Mouse (Mus musculus) hindbrain, embryonic 12.5 days (tissue): Measurements from ENCODE around the gene Atp2b2. TPM values are rescaled to one million over a fixed set of nuclear protein-coding genes. Genes with fewer than 3 reads are reported as not detected.

Experiments
- ATAC-seq: fragments of 200-750 bp; cut with Nextera tagmentation; 2 replicates; pipeline ENCODE4 v1.8.0; 2017; ENCODE audit warnings: moderate TSS enrichment; ENCODE audit not compliant: low FRiP score
- H3K27ac ChIP-seq: fragments of 300-500 bp; sonication (generic); 2 replicates; pipeline ENCODE4 v1.5.1; 2016; ENCODE audit warnings: mild to moderate bottlenecking
- H3K27me3 ChIP-seq: fragments of 300-500 bp; sonication (generic); 2 replicates; pipeline ENCODE4 v1.6.1; 2016; ENCODE audit warnings: mild to moderate bottlenecking
- H3K36me3 ChIP-seq: fragments of 300-500 bp; sonication (generic); 2 replicates; pipeline ENCODE4 v1.6.1; 2016; ENCODE audit warnings: mild to moderate bottlenecking
- H3K4me1 ChIP-seq: fragments of 300-500 bp; sonication (generic); 2 replicates; pipeline ENCODE4 v1.6.1; 2016
- H3K4me2 ChIP-seq: fragments of 300-500 bp; sonication (generic); replicated peaks from 2 replicates; pipeline ENCODE4 v1.6.1; 2016; ENCODE audit warnings: mild to moderate bottlenecking
- H3K4me3 ChIP-seq: fragments of 300-500 bp; sonication (generic); 2 replicates; pipeline ENCODE4 v1.5.1; 2016; ENCODE audit warnings: mild to moderate bottlenecking
- H3K9ac ChIP-seq: fragments of 300-500 bp; sonication (generic); 2 replicates; pipeline ENCODE4 v1.6.1; 2016; ENCODE audit warnings: mild to moderate bottlenecking, moderate library complexity
- H3K9me3 ChIP-seq: fragments of 300-500 bp; sonication (generic); replicated peaks from 2 replicates; pipeline ENCODE4 v1.6.1; 2016; ENCODE audit warnings: mild to moderate bottlenecking
- WGBS: fragments of 180-500 bp; shearing (Covaris S2); methylation state at CpG from one replicate; pipeline ENCODE4 v1.1.7; 2016; 5-methylcytosine and 5-hydroxymethylcytosine counted together
- polyA plus RNA-seq: library from polyadenylated mRNA; unstranded; fragments of >200 nt; fragmentation: Nextera tagmentation; extraction: Ambion mirVana; gene quantifications from 2 replicates; pipeline ENCODE4 v1.2.1, GENCODE M21; 2016

Gene Atp2b2
- polyA plus RNA-seq, 1 experiment from 2014 or later: 12.1 TPM

DNA sequence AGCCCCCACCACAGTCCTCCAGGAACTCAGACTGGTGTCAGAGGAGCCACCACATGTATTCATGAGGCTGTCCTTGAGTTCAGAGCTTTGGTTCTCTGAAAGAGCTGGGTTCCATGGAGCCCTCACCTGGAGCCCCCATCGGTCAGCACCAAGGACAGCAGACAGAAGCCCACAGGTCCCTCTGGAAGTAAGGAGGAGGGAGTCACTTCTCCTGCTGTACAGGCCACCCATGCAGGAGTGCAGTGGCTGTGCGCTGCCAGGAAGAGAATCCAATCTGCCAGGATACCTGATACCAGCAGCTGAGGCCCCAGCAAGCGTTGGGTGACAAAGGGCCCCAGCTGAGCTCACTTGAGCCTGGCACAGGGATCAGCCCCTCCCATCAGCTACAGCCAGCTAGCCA is 199.2 kb downstream of the Atp2b2 start:
- ATAC-seq: no peak
- Histone ChIP-seq H3K36me3 (no peaks in the 10 kb centered on the region), H3K4me1 (peaks cover 7% of the 10 kb centered on the region; the same call in 1 of the 2 replicates), H3K4me2 (no peak overlapping the region), H3K27me3 (no peaks in the 10 kb centered on the region), H3K9ac (peak overlapping the region; percentile 13; the same call in 1 of the 2 replicates), H3K4me3 (no peak overlapping the region), H3K27ac (no peak overlapping the region), H3K9me3 (no peaks in the 10 kb centered on the region)
- 10% methylated on average over 3 of the region's 3 CpGs for WGBS

DNA sequence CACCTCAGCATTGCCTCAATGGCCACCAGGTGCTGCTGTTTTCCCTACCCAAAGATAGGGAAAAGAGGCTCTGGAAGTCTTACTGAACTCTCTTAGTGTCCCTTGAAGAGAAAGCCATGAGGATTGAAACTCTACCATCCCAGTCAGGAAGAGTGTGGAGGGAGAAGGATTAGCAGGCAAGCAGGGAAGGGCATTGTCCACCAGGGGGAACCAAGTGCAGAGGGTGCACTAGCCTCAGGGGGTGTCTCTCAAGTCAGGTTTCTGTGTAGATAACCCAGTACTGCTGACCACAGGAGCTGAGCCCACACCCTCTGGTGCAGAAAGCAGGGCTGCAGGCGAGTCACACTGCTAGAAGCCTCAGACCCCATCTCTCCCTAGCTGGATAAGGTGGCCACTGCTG is 203.9 kb downstream of the Atp2b2 start:
- WGBS: 39% methylated on average over 1 of the region's 1 CpGs
- no peak for ATAC-seq
- H3K9ac ChIP-seq: no peak overlapping the region
- H3K4me2 ChIP-seq: no peak overlapping the region
- peaks cover 4% of the 10 kb centered on the region; the same call in 1 of the 2 replicates for H3K4me1 ChIP-seq
- no peaks in the 10 kb centered on the region for H3K36me3 ChIP-seq
- no peak overlapping the region for H3K27ac ChIP-seq
- no peak overlapping the region for H3K4me3 ChIP-seq
- no peaks in the 10 kb centered on the region for H3K9me3 ChIP-seq
- no peaks in the 10 kb centered on the region for H3K27me3 ChIP-seq

DNA sequence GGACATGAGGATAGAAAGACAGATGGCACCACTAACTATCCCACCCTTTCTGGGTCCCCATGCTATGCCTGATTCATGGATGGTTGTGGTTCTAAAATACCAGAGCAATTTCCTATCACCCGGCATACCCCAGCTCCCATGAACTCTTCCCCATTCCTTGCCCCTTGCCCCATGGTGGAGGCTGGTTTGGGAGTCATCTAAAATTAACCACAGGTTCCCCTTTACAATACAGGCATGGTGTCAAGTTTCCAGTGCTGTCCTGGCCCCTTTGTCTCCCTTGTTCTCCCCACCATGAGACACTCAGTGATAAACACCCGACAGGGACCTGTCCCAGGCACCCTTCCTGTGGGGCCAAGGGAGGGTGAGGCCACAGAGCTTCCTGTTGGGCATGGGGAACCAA is 204.7 kb downstream of the Atp2b2 start:
- no peaks in the 10 kb centered on the region for H3K4me1 ChIP-seq
- H3K9me3 ChIP-seq: no peaks in the 10 kb centered on the region
- H3K36me3 ChIP-seq: no peaks in the 10 kb centered on the region
- H3K4me3 ChIP-seq: no peak overlapping the region
- H3K4me2 ChIP-seq: no peak overlapping the region
- no peak overlapping the region for H3K27ac ChIP-seq
- no peak for ATAC-seq
- 54% methylated on average over 2 of the region's 2 CpGs for WGBS
- H3K27me3 ChIP-seq: no peaks in the 10 kb centered on the region
- no peak overlapping the region for H3K9ac ChIP-seq

DNA sequence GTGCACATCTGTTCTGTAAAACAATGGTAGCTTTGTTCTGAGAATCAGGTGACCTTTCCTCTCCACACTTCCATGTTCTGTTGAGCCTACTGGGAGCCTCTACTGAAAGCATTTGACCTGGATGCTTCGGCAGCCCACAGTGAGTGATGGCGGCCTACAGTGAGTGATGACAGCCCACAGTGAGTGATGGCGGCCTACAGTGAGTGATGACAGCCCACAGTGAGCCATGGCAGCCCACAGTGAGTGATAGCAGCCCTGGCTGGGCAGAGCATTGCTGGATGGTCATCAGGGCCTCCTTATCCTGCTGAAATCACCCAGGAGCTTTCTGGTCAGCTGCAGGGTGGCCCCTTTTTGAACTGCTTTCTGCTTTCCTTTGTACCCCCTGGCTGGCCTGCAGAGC is 205.9 kb downstream of the Atp2b2 start:
- Histone ChIP-seq H3K4me1 (no peaks in the 10 kb centered on the region), H3K36me3 (no peaks in the 10 kb centered on the region), H3K27ac (no peak overlapping the region), H3K4me3 (no peak overlapping the region), H3K9ac (no peak overlapping the region), H3K9me3 (no peaks in the 10 kb centered on the region), H3K4me2 (no peak overlapping the region), H3K27me3 (no peaks in the 10 kb centered on the region)
- ATAC-seq: no peak
- WGBS: 55% methylated on average over 3 of the region's 3 CpGs

DNA sequence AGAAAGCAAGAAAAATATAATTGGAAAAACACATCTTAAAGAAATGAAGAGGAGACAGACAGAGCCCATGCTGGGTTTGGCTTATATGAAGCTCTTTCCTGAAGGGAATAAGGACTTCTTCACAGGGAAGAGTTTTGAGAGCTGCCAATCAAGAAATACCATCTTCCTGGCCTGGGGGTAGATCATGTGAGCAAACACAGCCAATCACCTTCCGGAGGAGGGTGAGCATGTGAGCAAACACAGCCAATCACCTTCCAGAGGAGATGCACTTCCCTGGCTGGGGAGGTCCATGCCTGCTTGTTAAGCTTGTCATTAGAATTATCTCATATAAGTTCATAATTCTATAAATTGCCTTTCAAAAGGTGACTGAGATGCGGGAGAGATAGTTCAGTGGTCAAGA is 211.9 kb downstream of the Atp2b2 start:
- no peaks in the 10 kb centered on the region for H3K36me3 ChIP-seq
- H3K27ac ChIP-seq: no peak overlapping the region
- no peak overlapping the region for H3K4me2 ChIP-seq
- no peak overlapping the region for H3K9ac ChIP-seq
- H3K27me3 ChIP-seq: no peaks in the 10 kb centered on the region
- no peak overlapping the region for H3K4me3 ChIP-seq
- H3K9me3 ChIP-seq: no peaks in the 10 kb centered on the region
- no peak for ATAC-seq
- peaks cover 9% of the 10 kb centered on the region; the same call in 1 of the 2 replicates for H3K4me1 ChIP-seq
- WGBS: 93% methylated on average over 2 of the region's 2 CpGs

DNA sequence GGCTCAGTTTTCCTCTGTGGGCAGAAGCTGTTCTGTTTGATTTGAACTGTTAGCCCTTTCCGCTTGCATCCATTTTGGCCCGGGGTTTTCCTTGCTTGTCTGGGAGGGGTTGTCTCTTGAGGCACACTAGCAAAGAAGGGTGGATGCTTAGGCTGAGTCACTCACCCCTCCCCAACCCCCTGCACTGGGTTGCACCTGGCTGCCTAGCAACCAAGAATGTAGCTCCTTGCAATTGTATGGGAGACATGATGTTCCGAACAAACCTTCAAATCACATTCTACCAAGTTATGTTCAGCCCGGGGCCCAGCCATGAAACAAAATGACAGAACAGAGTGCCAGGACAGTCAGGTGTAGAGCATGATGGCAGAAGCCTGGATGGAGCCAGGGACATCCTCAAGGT is 215.1 kb downstream of the Atp2b2 start:
- Histone ChIP-seq H3K36me3 (no peaks in the 10 kb centered on the region), H3K9me3 (no peaks in the 10 kb centered on the region), H3K27ac (no peak overlapping the region), H3K4me3 (no peak overlapping the region), H3K4me1 (peaks cover 9% of the 10 kb centered on the region; the same call in 1 of the 2 replicates), H3K4me2 (no peak overlapping the region), H3K9ac (no peak overlapping the region), H3K27me3 (no peaks in the 10 kb centered on the region)
- ATAC-seq: no peak
- WGBS: 86% methylated on average over 4 of the region's 4 CpGs

DNA sequence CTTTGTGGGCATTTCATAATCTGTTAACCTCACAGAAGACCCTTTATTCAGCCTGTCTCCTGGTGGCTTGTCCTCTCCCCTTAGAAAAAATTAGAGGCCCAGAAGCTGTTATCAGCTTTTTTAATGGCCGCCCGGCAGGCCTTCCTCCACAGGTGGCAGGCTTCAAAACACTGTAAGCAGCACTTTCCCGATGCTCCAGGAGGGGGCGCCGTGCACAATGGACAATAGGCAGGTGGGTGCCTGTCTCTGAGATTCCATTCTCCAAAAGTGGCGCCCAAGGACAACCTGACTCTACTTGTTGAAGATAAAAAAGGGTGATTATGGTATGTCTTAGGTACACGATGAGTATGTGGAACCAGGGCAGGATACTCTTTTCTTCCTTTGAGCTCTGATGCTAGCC is 220.0 kb downstream of the Atp2b2 start:
- peaks cover 8% of the 10 kb centered on the region; the same call in 1 of the 2 replicates for H3K4me1 ChIP-seq
- no peak overlapping the region for H3K4me2 ChIP-seq
- no peak overlapping the region for H3K9ac ChIP-seq
- no peaks in the 10 kb centered on the region for H3K27me3 ChIP-seq
- H3K4me3 ChIP-seq: no peak overlapping the region
- ATAC-seq: no peak
- WGBS: 36% methylated on average over 7 of the region's 7 CpGs
- no peaks in the 10 kb centered on the region for H3K9me3 ChIP-seq
- no peaks in the 10 kb centered on the region for H3K36me3 ChIP-seq
- no peak overlapping the region for H3K27ac ChIP-seq

DNA sequence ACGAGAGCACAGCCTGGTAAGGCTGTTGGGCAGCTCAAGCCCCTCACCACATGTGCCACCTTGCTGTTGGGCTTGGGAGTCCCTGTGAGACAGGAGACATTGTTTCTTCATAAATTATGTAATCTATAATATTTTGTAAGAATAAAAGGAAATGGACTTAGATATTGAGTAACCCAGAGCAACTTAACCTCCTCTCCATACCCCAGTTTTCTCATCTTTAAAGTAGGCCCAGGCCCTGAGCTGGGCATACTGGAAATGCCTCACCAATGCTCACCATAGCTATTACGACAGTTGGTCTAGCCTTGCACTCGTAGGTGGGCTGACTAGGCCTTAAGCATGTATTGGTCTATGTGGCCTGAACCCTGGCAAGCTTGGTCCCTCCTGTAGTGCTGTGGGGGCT is 225.7 kb downstream of the Atp2b2 start:
- Histone ChIP-seq H3K27ac (no peak overlapping the region), H3K36me3 (peaks cover 3% of the 10 kb centered on the region; the same call in 1 of the 2 replicates), H3K9ac (no peak overlapping the region), H3K4me1 (no peaks in the 10 kb centered on the region), H3K27me3 (no peaks in the 10 kb centered on the region), H3K9me3 (no peaks in the 10 kb centered on the region), H3K4me3 (no peak overlapping the region), H3K4me2 (no peak overlapping the region)
- ATAC-seq: no peak
- WGBS: 95% methylated on average over 3 of the region's 3 CpGs

DNA sequence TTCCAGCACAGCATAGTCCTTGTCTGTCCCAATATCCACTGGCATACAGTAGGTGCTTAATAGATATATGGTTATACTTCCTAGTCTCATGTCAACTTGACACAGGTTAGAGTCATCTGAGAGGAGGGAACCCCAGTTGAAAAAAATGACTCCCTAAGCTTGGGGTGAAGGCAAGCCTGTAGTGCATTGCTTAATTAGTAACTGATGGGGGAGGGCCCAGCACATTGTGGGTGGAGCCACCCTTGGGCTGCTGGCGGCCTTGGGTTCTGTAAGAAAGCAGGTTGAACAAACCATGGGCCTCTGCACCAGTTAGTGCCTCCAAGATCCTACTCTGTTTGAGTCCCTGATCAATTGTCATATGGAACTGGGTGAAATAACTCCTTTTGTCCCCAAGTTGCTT is 231.0 kb downstream of the Atp2b2 start:
- H3K4me2 ChIP-seq: no peak overlapping the region
- H3K36me3 ChIP-seq: 0 out of 2 replicates have a peak, but pooled peaks cover 6% of the 10 kb centered on the region
- no peak overlapping the region for H3K27ac ChIP-seq
- no peaks in the 10 kb centered on the region for H3K27me3 ChIP-seq
- H3K4me3 ChIP-seq: no peak overlapping the region
- 60% methylated on average over 1 of the region's 1 CpGs for WGBS
- H3K9me3 ChIP-seq: no peaks in the 10 kb centered on the region
- H3K9ac ChIP-seq: no peak overlapping the region
- no peaks in the 10 kb centered on the region for H3K4me1 ChIP-seq
- no peak for ATAC-seq

DNA sequence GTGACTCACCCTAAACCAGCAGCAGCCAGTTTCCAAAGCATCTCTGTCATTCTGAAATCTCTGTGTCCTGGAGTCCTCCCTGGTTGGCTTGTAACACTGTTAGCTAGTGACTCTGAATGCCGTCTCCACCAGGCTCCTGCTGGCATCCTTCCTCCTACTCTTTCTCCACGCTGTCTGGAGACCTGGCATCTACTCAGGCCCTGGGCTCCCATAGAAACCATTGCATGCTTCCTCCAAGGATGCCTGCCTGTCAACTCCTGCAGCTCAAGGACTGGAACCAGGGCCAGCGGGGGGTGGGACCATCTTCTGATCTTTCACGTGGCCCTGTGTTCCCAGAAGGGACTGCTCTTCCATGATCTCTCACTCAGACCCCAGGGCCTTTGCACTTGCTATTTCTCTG is 231.7 kb downstream of the Atp2b2 start:
- Histone ChIP-seq H3K9me3 (peaks cover 5% of the 10 kb centered on the region), H3K36me3 (peaks cover 12% of the 10 kb centered on the region), H3K4me1 (no peaks in the 10 kb centered on the region), H3K4me3 (no peak overlapping the region), H3K27me3 (no peaks in the 10 kb centered on the region), H3K4me2 (no peak overlapping the region), H3K9ac (no peak overlapping the region), H3K27ac (no peak overlapping the region)
- 78% methylated on average over 4 of the region's 4 CpGs for WGBS
- no peak for ATAC-seq

DNA sequence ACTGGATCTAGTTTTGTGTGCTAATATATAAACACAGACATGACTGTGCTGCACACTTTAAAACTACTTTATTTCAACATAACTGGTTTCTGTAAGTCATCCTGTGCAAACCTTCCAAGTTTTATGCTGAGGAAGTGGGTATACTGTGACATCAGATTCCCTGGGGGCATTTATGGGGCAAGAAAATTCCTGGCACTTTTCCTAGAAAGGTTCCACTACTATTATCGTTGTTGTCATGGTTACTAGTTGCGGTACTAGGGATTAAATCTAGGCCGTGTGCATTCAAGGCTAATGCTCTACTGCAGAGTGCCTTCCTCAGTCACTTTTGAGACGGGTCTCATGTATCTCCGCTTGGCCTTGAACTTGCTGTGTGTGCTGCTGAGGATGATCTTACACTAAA is 236.2 kb downstream of the Atp2b2 start:
- no peaks in the 10 kb centered on the region for H3K4me1 ChIP-seq
- no peak overlapping the region for H3K27ac ChIP-seq
- H3K27me3 ChIP-seq: no peaks in the 10 kb centered on the region
- WGBS: 93% methylated on average over 5 of the region's 5 CpGs
- H3K4me3 ChIP-seq: no peak overlapping the region
- peaks cover 33% of the 10 kb centered on the region for H3K36me3 ChIP-seq
- H3K4me2 ChIP-seq: no peak overlapping the region
- ATAC-seq: no peak
- H3K9ac ChIP-seq: no peak overlapping the region
- H3K9me3 ChIP-seq: peaks cover 17% of the 10 kb centered on the region

DNA sequence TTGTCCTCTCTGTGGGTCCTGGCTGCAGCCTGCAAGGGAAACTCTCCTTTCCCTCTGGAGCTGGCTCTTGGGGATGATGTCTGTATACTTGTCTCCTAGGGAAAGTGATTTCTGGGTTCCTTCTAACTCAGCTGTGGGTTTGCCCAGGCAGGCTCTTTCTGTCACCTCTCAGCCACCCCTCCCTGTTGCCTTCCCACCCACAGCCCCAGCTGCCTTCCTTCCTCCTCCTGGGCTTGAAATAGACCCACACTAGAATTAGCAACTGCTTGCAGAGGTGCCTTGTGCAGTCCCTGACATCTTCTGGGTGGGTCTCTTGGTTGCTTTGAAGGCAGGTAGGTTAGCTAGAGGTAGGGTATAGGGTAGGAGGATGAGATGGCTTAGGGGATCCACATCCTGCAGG is 241.2 kb downstream of the Atp2b2 start:
- no peak overlapping the region for H3K9ac ChIP-seq
- H3K4me3 ChIP-seq: no peak overlapping the region
- peaks cover 27% of the 10 kb centered on the region for H3K36me3 ChIP-seq
- H3K27me3 ChIP-seq: no peaks in the 10 kb centered on the region
- peaks cover 8% of the 10 kb centered on the region; the same call in 1 of the 2 replicates for H3K4me1 ChIP-seq
- ATAC-seq: no peak
- no peak overlapping the region for H3K27ac ChIP-seq
- no peak overlapping the region for H3K4me2 ChIP-seq
- peaks cover 17% of the 10 kb centered on the region for H3K9me3 ChIP-seq

DNA sequence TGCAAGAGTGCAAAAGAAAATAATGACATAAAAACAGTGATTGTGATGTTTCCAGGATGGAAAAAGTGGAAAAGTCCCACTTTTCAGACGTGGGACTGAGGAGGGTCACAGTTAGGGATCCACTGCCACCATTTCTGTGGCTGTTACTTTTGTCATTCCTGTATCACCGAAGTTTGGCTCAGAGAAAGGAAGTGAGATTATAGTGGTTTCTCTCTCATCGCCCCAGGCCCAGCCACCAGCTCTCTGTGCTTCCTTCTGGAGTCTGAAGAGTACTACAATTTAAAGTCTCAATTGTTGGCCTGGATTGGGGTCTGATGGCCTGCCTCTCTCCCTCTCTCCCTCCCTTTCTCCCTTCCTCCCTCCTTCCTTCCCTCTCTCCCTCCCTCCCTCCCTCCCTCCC is 242.5 kb downstream of the Atp2b2 start:
- Histone ChIP-seq H3K9me3 (peaks cover 4% of the 10 kb centered on the region; the same call in 1 of the 2 replicates), H3K9ac (no peak overlapping the region), H3K36me3 (peaks cover 14% of the 10 kb centered on the region), H3K4me1 (peaks cover 19% of the 10 kb centered on the region), H3K27me3 (no peaks in the 10 kb centered on the region), H3K27ac (no peak overlapping the region), H3K4me3 (no peak overlapping the region), H3K4me2 (no peak overlapping the region)
- 71% methylated on average over 3 of the region's 3 CpGs for WGBS
- no peak for ATAC-seq
